Mouse (Mus musculus) liver, postnatal 0 days (tissue): ENCODE measurements around the gene Pde11a. TPM values are rescaled to one million over a fixed set of nuclear protein-coding genes. Genes with fewer than 3 reads are reported as not detected.

ENCODE experiments used
- ATAC-seq: fragments of 200-750 bp; cut with Nextera tagmentation; 2 replicates; pipeline ENCODE4 v1.8.0; 2017; ENCODE audit warnings: mild to moderate bottlenecking, moderate library complexity
- DNase-seq: peaks from one replicate; pipeline ENCODE4 v3.0.0-alpha.2; 2016
- H3K27ac ChIP-seq: fragments of 300-500 bp; sonication (generic); 2 replicates; pipeline ENCODE4 v1.5.1; 2014; ENCODE audit warnings: antibody characterized with exemption, moderate library complexity, mild to moderate bottlenecking, low read depth
- H3K27me3 ChIP-seq: fragments of 300-500 bp; sonication (generic); 2 replicates; pipeline ENCODE4 v1.6.1; 2014; ENCODE audit warnings: low read length, control low read depth, mixed read lengths; ENCODE audit not compliant: insufficient read depth
- H3K36me3 ChIP-seq: fragments of 300-500 bp; sonication (generic); replicated peaks from 2 replicates; pipeline ENCODE4 v1.6.1; 2014; ENCODE audit warnings: mild to moderate bottlenecking, control low read depth, low read length, moderate library complexity, mixed read lengths; ENCODE audit not compliant: insufficient read depth
- H3K4me1 ChIP-seq: fragments of 300-500 bp; sonication (generic); 2 replicates; pipeline ENCODE4 v1.6.1; 2014; ENCODE audit warnings: antibody characterized with exemption, mild to moderate bottlenecking, control low read depth; ENCODE audit not compliant: insufficient read depth
- H3K4me2 ChIP-seq: fragments of 300-500 bp; sonication (generic); 2 replicates; pipeline ENCODE4 v1.6.1; 2014; ENCODE audit warnings: low read depth, mild to moderate bottlenecking, low read length, moderate library complexity, mixed read lengths
- H3K4me3 ChIP-seq: fragments of 300-500 bp; sonication (generic); 2 replicates; pipeline ENCODE4 v1.5.1; 2014; ENCODE audit warnings: low read depth, low read length
- H3K9ac ChIP-seq: fragments of 300-500 bp; sonication (generic); replicated peaks from 2 replicates; pipeline ENCODE4 v1.6.1; 2014; ENCODE audit warnings: mild to moderate bottlenecking, moderate library complexity
- H3K9me3 ChIP-seq: fragments of 300-500 bp; sonication (generic); 2 replicates; pipeline ENCODE4 v1.6.1; 2016; ENCODE audit warnings: mild to moderate bottlenecking, control low read depth, low read length, mixed read lengths
- CTCF ChIP-seq: sonication (generic); IDR thresholded peaks from 2 replicates; pipeline ENCODE4 v1.5.1; 2016; ENCODE audit warnings: antibody characterized with exemption, low read depth
- EP300 ChIP-seq: IDR thresholded peaks from 2 replicates; pipeline ENCODE4 v1.6.1; 2016; ENCODE audit warnings: antibody characterized with exemption, low read depth, mild to moderate bottlenecking
- WGBS: fragments of 180-500 bp; shearing (Covaris S2); extraction: QIAGEN DNeasy Blood & Tissue Kit; methylation state at CpG from one replicate; pipeline ENCODE4 v1.1.7; 2014; ENCODE audit not compliant: insufficient replicate concordance; 5-methylcytosine and 5-hydroxymethylcytosine counted together
- polyA plus RNA-seq: library from polyadenylated mRNA; unstranded; fragments of >200 nt; fragmentation: Nextera tagmentation; extraction: Ambion mirVana; gene quantifications from 2 replicates; pipeline ENCODE4 v1.2.1, GENCODE M21; 2015

Pde11a gene
- polyA plus RNA-seq, 1 experiment from 2014 or later, result 0.06 TPM

DNA sequence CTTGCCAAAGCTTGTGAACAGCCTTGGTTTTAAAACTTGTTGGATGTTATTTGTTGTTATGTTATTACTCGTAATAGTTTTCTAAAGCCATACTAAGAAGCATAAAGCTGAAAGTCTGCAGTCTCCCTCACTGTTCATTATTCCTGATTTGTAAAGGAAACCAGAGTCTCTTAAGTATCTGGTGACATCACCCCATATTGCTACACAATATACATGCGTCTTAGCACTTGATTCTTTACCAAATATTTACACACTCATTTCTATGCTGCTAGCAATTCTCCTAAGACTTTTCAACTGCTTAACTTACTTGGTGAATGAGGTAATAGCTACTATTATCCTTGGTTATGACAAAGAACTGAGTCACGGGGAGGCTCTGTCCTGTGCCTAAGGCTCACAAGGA lies 278.4 kb downstream of the Pde11a start:
- ATAC-seq (no peak), DNase-seq (no peak)
- Histone ChIP-seq H3K27ac (no peak overlapping the region), H3K4me1 (no peaks in the 10 kb centered on the region), H3K9ac (no peak overlapping the region), H3K9me3 (no peaks in the 10 kb centered on the region), H3K4me3 (no peak overlapping the region), H3K27me3 (no peaks in the 10 kb centered on the region), H3K4me2 (no peak overlapping the region), H3K36me3 (no peaks in the 10 kb centered on the region)
- TF ChIP-seq EP300 (no peak), CTCF (no peak)
- WGBS, result 79% methylated on average over 3 of the region's 3 CpGs

DNA sequence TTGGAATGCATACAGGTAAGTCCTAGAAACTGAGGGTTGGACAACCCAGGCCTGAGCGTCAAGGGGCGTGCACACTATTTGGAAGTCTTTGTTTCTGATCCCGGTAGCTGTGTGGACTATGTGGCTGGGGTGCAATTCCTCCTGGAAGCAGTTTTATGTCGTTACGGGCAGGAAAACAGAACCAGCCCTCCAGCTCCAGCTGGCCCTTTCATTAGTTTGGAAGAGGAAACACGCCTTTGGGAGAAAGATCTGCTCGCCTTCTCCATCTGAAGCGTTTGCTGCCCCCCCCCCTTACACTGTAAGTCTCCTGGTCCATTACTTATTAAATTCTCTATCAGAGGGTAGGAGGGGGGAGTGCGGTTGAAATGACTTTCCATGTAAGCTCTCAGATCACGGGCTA lies 279.0 kb downstream of the Pde11a start:
- Histone ChIP-seq H3K4me3 (no peak overlapping the region), H3K4me2 (no peak overlapping the region), H3K27me3 (no peaks in the 10 kb centered on the region), H3K27ac (no peak overlapping the region), H3K9ac (no peak overlapping the region), H3K36me3 (no peaks in the 10 kb centered on the region), H3K9me3 (no peaks in the 10 kb centered on the region), H3K4me1 (no peaks in the 10 kb centered on the region)
- ATAC-seq (no peak), DNase-seq (no peak)
- TF ChIP-seq EP300 (no peak), CTCF (no peak)
- WGBS, result 69% methylated on average over 10 of the region's 10 CpGs

- no peak for TF ChIP-seq EP300
- TF ChIP-seq CTCF, result no peak
- Histone ChIP-seq H3K4me2 (no peak overlapping the region), H3K9ac (no peak overlapping the region), H3K4me1 (no peaks in the 10 kb centered on the region), H3K27ac (no peak overlapping the region), H3K36me3 (no peaks in the 10 kb centered on the region), H3K4me3 (no peak overlapping the region), H3K27me3 (no peaks in the 10 kb centered on the region), H3K9me3 (no peaks in the 10 kb centered on the region)
- ATAC-seq (no peak), DNase-seq (no peak)
- WGBS, result 78% methylated on average over 13 of the region's 13 CpGs
Observed at GRCm38 (mm10) chr2:76058661-76059467, 279.7 kb downstream of the Pde11a start.

- Histone ChIP-seq H3K4me2 (no peak overlapping the region), H3K9ac (no peak overlapping the region), H3K36me3 (no peaks in the 10 kb centered on the region), H3K27ac (no peak overlapping the region), H3K4me3 (no peak overlapping the region), H3K27me3 (no peaks in the 10 kb centered on the region), H3K9me3 (no peaks in the 10 kb centered on the region), H3K4me1 (no peaks in the 10 kb centered on the region)
- WGBS, result 74% methylated on average over 7 of the region's 7 CpGs
- ATAC-seq (no peak), DNase-seq (no peak)
- TF ChIP-seq EP300 (no peak), CTCF (no peak)
Observed at GRCm38 (mm10) chr2:76057555-76057954, 281.0 kb downstream of the Pde11a start.

GRCm38 (mm10) chr2:76053748-76054331 lies 284.7 kb downstream of the Pde11a start:
- DNase-seq (no peak), ATAC-seq (no peak)
- no peak overlapping the region for H3K4me2 ChIP-seq
- no peak for TF ChIP-seq EP300
- no peak for TF ChIP-seq CTCF
- H3K4me1 ChIP-seq, result no peaks in the 10 kb centered on the region
- 84% methylated on average over 14 of the region's 14 CpGs for WGBS
- H3K9me3 ChIP-seq, result no peaks in the 10 kb centered on the region
- H3K27me3 ChIP-seq, result no peaks in the 10 kb centered on the region
- no peak overlapping the region for H3K9ac ChIP-seq
- H3K36me3 ChIP-seq, result no peaks in the 10 kb centered on the region
- no peak overlapping the region for H3K27ac ChIP-seq
- no peak overlapping the region for H3K4me3 ChIP-seq

GRCm38 (mm10) chr2:76052897-76053505 lies 285.6 kb downstream of the Pde11a start:
- no peak for DNase-seq
- ATAC-seq, result no peak
- H3K9ac ChIP-seq, result no peak overlapping the region
- H3K9me3 ChIP-seq, result no peaks in the 10 kb centered on the region
- H3K36me3 ChIP-seq, result no peaks in the 10 kb centered on the region
- WGBS, result 69% methylated on average over 1 of the region's 1 CpGs
- H3K27ac ChIP-seq, result no peak overlapping the region
- no peak overlapping the region for H3K4me2 ChIP-seq
- no peaks in the 10 kb centered on the region for H3K27me3 ChIP-seq
- TF ChIP-seq CTCF, result no peak
- TF ChIP-seq EP300, result no peak
- no peak overlapping the region for H3K4me3 ChIP-seq
- no peaks in the 10 kb centered on the region for H3K4me1 ChIP-seq
